Comparison of ENCODE assay signal across 10 mouse cellular contexts in genomic region chr4:145013187-145013586, GRCm38 (mm10).
DNase-seq lines count a peak whose midpoint lies in the region; ATAC-seq lines count a peak whose summit lies in the region.
"Had no signal": no experiment of that assay in that cellular context is flagged by ENCODE, and none has a peak within 500 bp of the region (broad histone marks: within the 10 kb centered on the region; RNA-seq: fewer than 3 reads in every experiment).

No protein-coding gene starts in this region.

- no peaks in the 10 kb centered on the region; the same call in 1 of the 2 replicates for H3K36me3 ChIP-seq in intestine, embryonic 16.5 days (ENCODE audit: control insufficient read depth, insufficient read depth, low read length)
- H3K36me3 ChIP-seq in hindbrain, embryonic 10.5 days: peaks cover 25% of the 10 kb centered on the region

- 72% methylated on average over 4 of the region's 4 CpGs for WGBS in intestine, embryonic 16.5 days
- 93% methylated on average over 4 of the region's 4 CpGs for WGBS in hindbrain, embryonic 10.5 days

- peaks cover 56% of the 10 kb centered on the region for H3K4me1 ChIP-seq in intestine, embryonic 16.5 days (ENCODE audit: control insufficient read depth, insufficient read depth, low read length)
- no peaks in the 10 kb centered on the region for H3K4me1 ChIP-seq in hindbrain, embryonic 10.5 days (replicated peaks)

- no peak overlapping the region for H3K4me2 ChIP-seq in intestine, embryonic 16.5 days (ENCODE audit: low read depth, low read length)

- peak overlapping the region; percentile 64 for H3K27ac ChIP-seq in intestine, embryonic 16.5 days (ENCODE audit: low read length)
- H3K27ac ChIP-seq in hindbrain, embryonic 10.5 days: no peak overlapping the region
- H3K27ac ChIP-seq: liver, embryonic 14.5 days had no signal

- no peak overlapping the region for H3K9ac ChIP-seq in intestine, embryonic 16.5 days (ENCODE audit: low read depth, low read length)
- H3K9ac ChIP-seq: liver, embryonic 14.5 days had no signal

- H3K4me3 ChIP-seq in intestine, embryonic 16.5 days (ENCODE audit: low read length): no peak overlapping the region
- H3K4me3 ChIP-seq in hindbrain, embryonic 10.5 days: no peak overlapping the region

- no peaks in the 10 kb centered on the region for H3K27me3 ChIP-seq in intestine, embryonic 16.5 days (replicated peaks; ENCODE audit: control insufficient read depth, insufficient read depth, low read length)
- H3K27me3 ChIP-seq in hindbrain, embryonic 10.5 days (ENCODE audit: insufficient read depth, poor library complexity, severe bottlenecking): no peaks in the 10 kb centered on the region

- no peak for ATAC-seq in intestine, embryonic 16.5 days
- ATAC-seq: forebrain, embryonic 14.5 days had no signal

- peak; percentile 25 for DNase-seq in kidney, adult 18-20 months
- DNase-seq in kidney, postnatal 14 days: no peak
- DNase-seq in Muller cell, postnatal 12 days (ENCODE audit: inconsistent ontology term): peak; percentile 85
- DNase-seq in cerebellum, postnatal 14 days: peak; percentile 60 to 72
- DNase-seq in hindbrain, embryonic 10.5 days (ENCODE audit: low spot score): no peak
- DNase-seq in adrenal gland, postnatal 14 days: no peak

- H3K9me3 ChIP-seq in intestine, embryonic 16.5 days (ENCODE audit: control insufficient read depth, low read length): no peaks in the 10 kb centered on the region
- no peaks in the 10 kb centered on the region for H3K9me3 ChIP-seq in hindbrain, embryonic 10.5 days
- H3K9me3 ChIP-seq: G1E had no signal

Comparison
In these comparisons a context has a peak if more than half of its experiments do, and no peak if none do; other contexts are left out.
1. DNase-seq: peak in kidney, adult 18-20 months (single experiment), Muller cell, postnatal 12 days (single experiment) and cerebellum, postnatal 14 days (2 of 2); none in kidney, postnatal 14 days (single experiment), hindbrain, embryonic 10.5 days (single experiment) and adrenal gland, postnatal 14 days (single experiment).